In genomic region chr9:121898245-121898644, GRCm38 (mm10) we compare ENCODE assay signal across 14 mouse cellular contexts. TPM values are rescaled to one million over a fixed set of nuclear protein-coding genes. Genes with fewer than 3 reads are reported as not detected.
DNase-seq lines count a peak whose midpoint lies in the region; ATAC-seq and TF ChIP-seq lines count a peak whose summit lies in the region.
"Had no signal": no experiment of that assay in that cellular context is flagged by ENCODE, and none has a peak within 500 bp of the region (broad histone marks: within the 10 kb centered on the region; RNA-seq: fewer than 3 reads in every experiment).

Gene Ackr2, plus strand, starts transcription at chr9:121898355.

- 75% methylated on average over 9 of the region's 9 CpGs for WGBS in kidney, adult 2 months
- WGBS in kidney, embryonic 15.5 days: 74% methylated on average over 9 of the region's 9 CpGs
- WGBS in lung, postnatal 0 days: 69% methylated on average over 9 of the region's 9 CpGs
- WGBS in hindbrain, embryonic 16.5 days: 73% methylated on average over 9 of the region's 9 CpGs
- WGBS in forebrain, embryonic 16.5 days: 79% methylated on average over 9 of the region's 9 CpGs

- H3K36me3 ChIP-seq in kidney, adult 2 months (ENCODE audit: control insufficient read depth, insufficient read depth, low read length): no peaks in the 10 kb centered on the region
- H3K36me3 ChIP-seq in kidney, embryonic 15.5 days: no peaks in the 10 kb centered on the region
- no peaks in the 10 kb centered on the region for H3K36me3 ChIP-seq in lung, postnatal 0 days (ENCODE audit: insufficient read depth, low read length)
- H3K36me3 ChIP-seq in hindbrain, embryonic 16.5 days (ENCODE audit: control insufficient read depth, insufficient read depth, low read length): no peaks in the 10 kb centered on the region
- no peaks in the 10 kb centered on the region for H3K36me3 ChIP-seq in forebrain, embryonic 16.5 days (ENCODE audit: control insufficient read depth, insufficient read depth)
- H3K36me3 ChIP-seq: embryonic facial prominence, embryonic 10.5 days; heart, embryonic 13.5 days; limb, embryonic 13.5 days had no signal

- no peak for TF ChIP-seq CTCF in kidney, adult 2 months (conservative IDR thresholded peaks at IDR 0.05; ENCODE audit: insufficient read depth, insufficient read length, low read depth, low read length)
- no peak for TF ChIP-seq CTCF in lung, postnatal 0 days (IDR thresholded peaks at IDR 0.05)

- no peak within 1 kb of the TSS for H3K4me3 ChIP-seq in kidney, adult 2 months (ENCODE audit: insufficient read depth, low read depth, low read length)
- H3K4me3 ChIP-seq in kidney, embryonic 15.5 days (replicated peaks): no peak within 1 kb of the TSS
- no peak within 1 kb of the TSS for H3K4me3 ChIP-seq in lung, postnatal 0 days (ENCODE audit: low read depth, low read length)
- no peak within 1 kb of the TSS for H3K4me3 ChIP-seq in hindbrain, embryonic 16.5 days (ENCODE audit: low read length)
- H3K4me3 ChIP-seq in forebrain, embryonic 16.5 days (replicated peaks; ENCODE audit: low read length): no peak within 1 kb of the TSS
- H3K4me3 ChIP-seq: embryonic facial prominence, embryonic 10.5 days; heart, embryonic 13.5 days; limb, embryonic 13.5 days; megakaryocyte, embryonic 14.5 days had no signal

- TF ChIP-seq POLR2A in kidney, adult 2 months (IDR thresholded peaks at IDR 0.05; ENCODE audit: low read depth, low read length): no peak

- no peak within 1 kb of the TSS for H3K27ac ChIP-seq in kidney, adult 2 months (ENCODE audit: insufficient read depth, low read depth, low read length)
- no peak within 1 kb of the TSS for H3K27ac ChIP-seq in kidney, embryonic 15.5 days
- peak within 1 kb of the TSS; percentile 38 for H3K27ac ChIP-seq in lung, postnatal 0 days (ENCODE audit: low read length)
- no peak within 1 kb of the TSS for H3K27ac ChIP-seq in hindbrain, embryonic 16.5 days (ENCODE audit: low read depth, low read length)
- no peak within 1 kb of the TSS for H3K27ac ChIP-seq in forebrain, embryonic 16.5 days (ENCODE audit: low read length)
- H3K27ac ChIP-seq: embryonic facial prominence, embryonic 10.5 days; heart, embryonic 13.5 days; limb, embryonic 13.5 days had no signal

- no peak within 1 kb of the TSS for H3K4me2 ChIP-seq in kidney, embryonic 15.5 days
- H3K4me2 ChIP-seq in lung, postnatal 0 days (replicated peaks; ENCODE audit: low read depth, low read length): peak within 1 kb of the TSS; percentile 19
- H3K4me2 ChIP-seq in hindbrain, embryonic 16.5 days (ENCODE audit: low read length): no peak within 1 kb of the TSS
- H3K4me2 ChIP-seq in forebrain, embryonic 16.5 days (ENCODE audit: low read length): no peak within 1 kb of the TSS
- H3K4me2 ChIP-seq: heart, embryonic 13.5 days; limb, embryonic 13.5 days had no signal

- H3K9me3 ChIP-seq in kidney, embryonic 15.5 days (replicated peaks): no peaks in the 10 kb centered on the region
- no peaks in the 10 kb centered on the region for H3K9me3 ChIP-seq in lung, postnatal 0 days (ENCODE audit: low read length)
- no peaks in the 10 kb centered on the region for H3K9me3 ChIP-seq in hindbrain, embryonic 16.5 days (ENCODE audit: control insufficient read depth, low read length)
- no peaks in the 10 kb centered on the region for H3K9me3 ChIP-seq in forebrain, embryonic 16.5 days (ENCODE audit: control insufficient read depth, low read length)
- H3K9me3 ChIP-seq: embryonic facial prominence, embryonic 10.5 days; heart, embryonic 13.5 days; limb, embryonic 13.5 days; megakaryocyte, embryonic 14.5 days had no signal

- H3K27me3 ChIP-seq in kidney, adult 2 months (replicated peaks; ENCODE audit: control insufficient read depth, insufficient read depth, low read length): no peaks in the 10 kb centered on the region
- H3K27me3 ChIP-seq in kidney, embryonic 15.5 days: no peaks in the 10 kb centered on the region
- H3K27me3 ChIP-seq in lung, postnatal 0 days (replicated peaks; ENCODE audit: insufficient read depth, low read length): no peaks in the 10 kb centered on the region
- no peaks in the 10 kb centered on the region for H3K27me3 ChIP-seq in hindbrain, embryonic 16.5 days (replicated peaks; ENCODE audit: control insufficient read depth, insufficient read depth, low read length)
- no peaks in the 10 kb centered on the region for H3K27me3 ChIP-seq in forebrain, embryonic 16.5 days (replicated peaks; ENCODE audit: control insufficient read depth, insufficient read depth, low read length)
- H3K27me3 ChIP-seq: heart, embryonic 13.5 days; limb, embryonic 13.5 days had no signal

- DNase-seq in kidney, adult 2 months: peak; percentile 29
- DNase-seq in urinary bladder, adult 2 months (ENCODE audit: low spot score): peak; percentile 11
- DNase-seq in urinary bladder, adult 18-20 months (ENCODE audit: low spot score in 2 of 2): no peak
- DNase-seq in lung, postnatal 0 days (ENCODE audit: low spot score): peak; percentile 32
- DNase-seq: cerebellum, adult 9-11 months; layer of hippocampus, adult 9-11 months; right cerebral cortex, postnatal 14 days had no signal

- TF ChIP-seq EP300 in lung, postnatal 0 days (IDR thresholded peaks at IDR 0.05): peak; percentile 60

- no peak within 1 kb of the TSS for H3K9ac ChIP-seq in kidney, embryonic 15.5 days
- no peak within 1 kb of the TSS for H3K9ac ChIP-seq in lung, postnatal 0 days (replicated peaks; ENCODE audit: low read depth)
- H3K9ac ChIP-seq in hindbrain, embryonic 16.5 days (ENCODE audit: low read depth, low read length): no peak within 1 kb of the TSS
- no peak within 1 kb of the TSS for H3K9ac ChIP-seq in forebrain, embryonic 16.5 days (replicated peaks; ENCODE audit: low read depth, low read length)
- H3K9ac ChIP-seq: heart, embryonic 13.5 days; limb, embryonic 13.5 days had no signal

- no peaks in the 10 kb centered on the region for H3K4me1 ChIP-seq in kidney, adult 2 months (ENCODE audit: control insufficient read depth, insufficient read depth, low read length)
- peaks cover 11% of the 10 kb centered on the region; the same call in 1 of the 2 replicates for H3K4me1 ChIP-seq in kidney, embryonic 15.5 days
- H3K4me1 ChIP-seq in lung, postnatal 0 days (ENCODE audit: insufficient read depth, low read depth, low read length): peaks cover 8% of the 10 kb centered on the region; the same call in 1 of the 2 replicates
- no peaks in the 10 kb centered on the region for H3K4me1 ChIP-seq in hindbrain, embryonic 16.5 days (ENCODE audit: control insufficient read depth, insufficient read depth, low read depth, low read length)
- H3K4me1 ChIP-seq in forebrain, embryonic 16.5 days (replicated peaks; ENCODE audit: control insufficient read depth, insufficient read depth, low read length): no peaks in the 10 kb centered on the region
- H3K4me1 ChIP-seq: limb, embryonic 13.5 days had no signal

- no peak for ATAC-seq in kidney, embryonic 15.5 days (replicated peaks; ENCODE audit: low FRiP score)
- peak; percentile 49 for ATAC-seq in lung, postnatal 0 days
- ATAC-seq in hindbrain, embryonic 16.5 days: no peak
- no peak for ATAC-seq in forebrain, embryonic 16.5 days

RNA-seq across cellular contexts. Expression of gene Ackr2, which starts in this region (rescaled TPM):
- 0.94 and 1.1 TPM in 2 replicates for polyA plus RNA-seq in kidney, adult 2 months (2012; rRNA removed)
- polyA plus RNA-seq in kidney, embryonic 15.5 days (2015; fragmentation: Nextera tagmentation; extraction: Ambion mirVana): 0.40 and 0.57 TPM in 2 replicates
- 5.0 and 8.7 TPM in 2 replicates for polyA plus RNA-seq in urinary bladder, adult 2 months (2012; rRNA removed)
- polyA plus RNA-seq in lung, postnatal 0 days (2015; fragmentation: Nextera tagmentation; extraction: Ambion mirVana): 14.8 and 16.2 TPM in 2 replicates
- polyA plus RNA-seq in hindbrain, embryonic 16.5 days (2015; fragmentation: Nextera tagmentation; extraction: Ambion mirVana): 3.5 and 3.8 TPM in 2 replicates
- 2.6 and 3.0 TPM in 2 replicates for polyA plus RNA-seq in forebrain, embryonic 16.5 days (2015; fragmentation: Nextera tagmentation; extraction: Ambion mirVana)

Comparison
In these comparisons a context has a peak if more than half of its experiments do, and no peak if none do; other contexts are left out.
1. DNase-seq: peak in kidney, adult 2 months (single experiment), urinary bladder, adult 2 months (single experiment) and lung, postnatal 0 days (single experiment); none in urinary bladder, adult 18-20 months (0 of 2).